Mouse (Mus musculus) forebrain, embryonic 16.5 days (tissue): ENCODE measurements at regions not wholly inside any gene's neighbourhood (a gene's known extent, or its start where the extent isn't known, plus 50 kb on each side); places are given as distances from the start of the nearest gene placed in this dataset.

Experiments used
- ATAC-seq: fragments of 200-750 bp; cut with Nextera tagmentation; 2 replicates; pipeline ENCODE4 v1.8.0; 2017; ENCODE audit warnings: mild to moderate bottlenecking, moderate library complexity
- H3K27ac ChIP-seq: fragments of 300-500 bp; sonication (generic); 2 replicates; pipeline ENCODE4 v1.5.1; 2014; ENCODE audit warnings: low read length, control low read depth
- H3K27me3 ChIP-seq: fragments of 300-500 bp; sonication (generic); replicated peaks from 2 replicates; pipeline ENCODE4 v1.6.1; 2014; ENCODE audit warnings: low read length; ENCODE audit not compliant: control insufficient read depth, insufficient read depth
- H3K36me3 ChIP-seq: fragments of 300-500 bp; sonication (generic); 2 replicates; pipeline ENCODE4 v1.6.1; 2014; ENCODE audit not compliant: control insufficient read depth, insufficient read depth
- H3K4me1 ChIP-seq: fragments of 300-500 bp; sonication (generic); replicated peaks from 2 replicates; pipeline ENCODE4 v1.6.1; 2014; ENCODE audit warnings: low read length; ENCODE audit not compliant: control insufficient read depth, insufficient read depth
- H3K4me2 ChIP-seq: fragments of 300-500 bp; sonication (generic); 2 replicates; pipeline ENCODE4 v1.6.1; 2014; ENCODE audit warnings: mild to moderate bottlenecking, low read length, control low read depth
- H3K4me3 ChIP-seq: fragments of 300-500 bp; sonication (generic); replicated peaks from 2 replicates; pipeline ENCODE4 v1.5.1; 2014; ENCODE audit warnings: mild to moderate bottlenecking, low read length, control low read depth
- H3K9ac ChIP-seq: fragments of 300-500 bp; sonication (generic); replicated peaks from 2 replicates; pipeline ENCODE4 v1.6.1; 2014; ENCODE audit warnings: low read depth, low read length, control low read depth
- H3K9me3 ChIP-seq: fragments of 300-500 bp; sonication (generic); 2 replicates; pipeline ENCODE4 v1.6.1; 2016; ENCODE audit warnings: low read length; ENCODE audit not compliant: control insufficient read depth
- WGBS: fragments of 180-500 bp; shearing (Covaris S2); extraction: QIAGEN DNeasy Blood & Tissue Kit; methylation state at CpG from one replicate; pipeline ENCODE4 v1.1.7; 2014; 5-methylcytosine and 5-hydroxymethylcytosine counted together

- Histone ChIP-seq H3K9me3 (no peaks in the 10 kb centered on the region), H3K36me3 (no peaks in the 10 kb centered on the region), H3K4me1 (no peaks in the 10 kb centered on the region), H3K27me3 (no peaks in the 10 kb centered on the region), H3K4me2 (no peak overlapping the region), H3K4me3 (no peak overlapping the region), H3K9ac (no peak overlapping the region), H3K27ac (no peak overlapping the region)
- 90% methylated on average over 11 of the region's 11 CpGs for WGBS
- no peak for ATAC-seq
These were observed 108.6 kb upstream of the Tmem189 start for GRCm38 (mm10) chr2:167798076-167798782.

- Histone ChIP-seq H3K4me1 (no peaks in the 10 kb centered on the region), H3K4me2 (no peak overlapping the region), H3K27me3 (no peaks in the 10 kb centered on the region), H3K9me3 (no peaks in the 10 kb centered on the region), H3K36me3 (no peaks in the 10 kb centered on the region), H3K9ac (no peak overlapping the region), H3K4me3 (no peak overlapping the region), H3K27ac (no peak overlapping the region)
- 87% methylated on average over 7 of the region's 7 CpGs for WGBS
- ATAC-seq = no peak
These were observed 105.9 kb upstream of the Tmem189 start for GRCm38 (mm10) chr2:167795491-167795890.

GRCm38 (mm10) chr2:167793916-167794315 lies 104.3 kb upstream of the Tmem189 start:
- H3K36me3 ChIP-seq = no peaks in the 10 kb centered on the region
- H3K27me3 ChIP-seq = no peaks in the 10 kb centered on the region
- no peak for ATAC-seq
- no peak overlapping the region for H3K9ac ChIP-seq
- no peak overlapping the region for H3K27ac ChIP-seq
- no peak overlapping the region for H3K4me2 ChIP-seq
- no peaks in the 10 kb centered on the region for H3K9me3 ChIP-seq
- H3K4me1 ChIP-seq = no peaks in the 10 kb centered on the region
- no peak overlapping the region for H3K4me3 ChIP-seq
- 90% methylated on average over 2 of the region's 2 CpGs for WGBS

GRCm38 (mm10) chr2:167792753-167793152 lies 103.1 kb upstream of the Tmem189 start:
- Histone ChIP-seq H3K4me3 (no peak overlapping the region), H3K27ac (no peak overlapping the region), H3K27me3 (no peaks in the 10 kb centered on the region), H3K4me2 (no peak overlapping the region), H3K9ac (no peak overlapping the region), H3K9me3 (no peaks in the 10 kb centered on the region), H3K4me1 (no peaks in the 10 kb centered on the region), H3K36me3 (no peaks in the 10 kb centered on the region)
- WGBS = 61% methylated on average over 3 of the region's 3 CpGs
- ATAC-seq = no peak

GRCm38 (mm10) chr2:167792330-167792729 lies 102.7 kb upstream of the Tmem189 start:
- H3K27me3 ChIP-seq = no peaks in the 10 kb centered on the region
- no peaks in the 10 kb centered on the region for H3K4me1 ChIP-seq
- H3K9ac ChIP-seq = no peak overlapping the region
- H3K27ac ChIP-seq = no peak overlapping the region
- 53% methylated on average over 3 of the region's 3 CpGs for WGBS
- no peak overlapping the region for H3K4me2 ChIP-seq
- H3K36me3 ChIP-seq = no peaks in the 10 kb centered on the region
- no peak for ATAC-seq
- no peak overlapping the region for H3K4me3 ChIP-seq
- no peaks in the 10 kb centered on the region for H3K9me3 ChIP-seq

GRCm38 (mm10) chr2:167789471-167789923 lies 99.9 kb upstream of the Tmem189 start:
- Histone ChIP-seq H3K9me3 (no peaks in the 10 kb centered on the region), H3K36me3 (no peaks in the 10 kb centered on the region), H3K4me1 (no peaks in the 10 kb centered on the region), H3K4me3 (no peak overlapping the region), H3K27me3 (no peaks in the 10 kb centered on the region), H3K9ac (no peak overlapping the region), H3K27ac (no peak overlapping the region), H3K4me2 (no peak overlapping the region)
- no peak for ATAC-seq
- WGBS = 74% methylated on average over 11 of the region's 11 CpGs

GRCm38 (mm10) chr2:167786951-167787350 lies 97.3 kb upstream of the Tmem189 start:
- no peaks in the 10 kb centered on the region for H3K27me3 ChIP-seq
- no peak overlapping the region for H3K4me2 ChIP-seq
- H3K9me3 ChIP-seq = no peaks in the 10 kb centered on the region
- H3K4me3 ChIP-seq = no peak overlapping the region
- 98% methylated on average over 3 of the region's 5 CpGs for WGBS
- no peak overlapping the region for H3K27ac ChIP-seq
- H3K4me1 ChIP-seq = peaks cover 6% of the 10 kb centered on the region
- no peak overlapping the region for H3K9ac ChIP-seq
- no peaks in the 10 kb centered on the region for H3K36me3 ChIP-seq
- ATAC-seq = no peak

- WGBS = 82% methylated on average over 13 of the region's 13 CpGs
- no peak for ATAC-seq
- Histone ChIP-seq H3K27ac (no peak overlapping the region), H3K9ac (no peak overlapping the region), H3K4me2 (no peak overlapping the region), H3K36me3 (no peaks in the 10 kb centered on the region), H3K27me3 (no peaks in the 10 kb centered on the region), H3K9me3 (no peaks in the 10 kb centered on the region), H3K4me3 (no peak overlapping the region), H3K4me1 (peaks cover 6% of the 10 kb centered on the region)
These were observed 94.7 kb upstream of the Tmem189 start for GRCm38 (mm10) chr2:167784353-167784752.

- Histone ChIP-seq H3K9me3 (no peaks in the 10 kb centered on the region), H3K27me3 (no peaks in the 10 kb centered on the region), H3K36me3 (no peaks in the 10 kb centered on the region), H3K4me1 (peaks cover 6% of the 10 kb centered on the region), H3K9ac (no peak overlapping the region), H3K4me2 (no peak overlapping the region), H3K4me3 (no peak overlapping the region), H3K27ac (no peak overlapping the region)
- 85% methylated on average over 3 of the region's 3 CpGs for WGBS
- ATAC-seq = no peak
These were observed 93.8 kb upstream of the Tmem189 start for GRCm38 (mm10) chr2:167783374-167783773.
